Mouse (Mus musculus) intestine, embryonic 14.5 days (tissue): ENCODE measurements at regions not wholly inside any gene's neighbourhood (a gene's known extent, or its start where the extent isn't known, plus 50 kb on each side); places are given as distances from the start of the nearest gene placed in this dataset.

ENCODE experiments used
- ATAC-seq: fragments of 200-750 bp; cut with Nextera tagmentation; replicated peaks from 2 replicates; pipeline ENCODE4 v1.8.0; 2017; ENCODE audit warnings: low read depth, moderate number of reproducible peaks, moderate TSS enrichment, moderate library complexity; ENCODE audit not compliant: low FRiP score, low TSS enrichment
- DNase-seq: peaks from one replicate; pipeline ENCODE4 v3.0.0-alpha.2; 2018; ENCODE audit warnings: low spot score
- H3K27ac ChIP-seq: fragments of 300-500 bp; sonication (generic); 2 replicates; pipeline ENCODE4 v1.5.1; 2014; ENCODE audit warnings: low read depth, mild to moderate bottlenecking, control low read depth
- H3K27me3 ChIP-seq: fragments of 300-500 bp; sonication (generic); replicated peaks from 2 replicates; pipeline ENCODE4 v1.6.1; 2014; ENCODE audit warnings: low read length, control low read depth; ENCODE audit not compliant: control insufficient read depth, insufficient read depth
- H3K36me3 ChIP-seq: fragments of 300-500 bp; sonication (generic); 2 replicates; pipeline ENCODE4 v1.6.1; 2014; ENCODE audit warnings: low read length, control low read depth; ENCODE audit not compliant: control insufficient read depth, insufficient read depth
- H3K4me1 ChIP-seq: fragments of 300-500 bp; sonication (generic); replicated peaks from 2 replicates; pipeline ENCODE4 v1.6.1; 2014; ENCODE audit warnings: low read length, control low read depth, mixed read lengths; ENCODE audit not compliant: control insufficient read depth, insufficient read depth
- H3K4me2 ChIP-seq: fragments of 300-500 bp; sonication (generic); 2 replicates; pipeline ENCODE4 v1.6.1; 2014; ENCODE audit warnings: low read length
- H3K4me3 ChIP-seq: fragments of 300-500 bp; sonication (generic); 2 replicates; pipeline ENCODE4 v1.5.1; 2014; ENCODE audit warnings: low read depth, low read length, control low read depth, mixed read lengths
- H3K9ac ChIP-seq: fragments of 300-500 bp; sonication (generic); 2 replicates; pipeline ENCODE4 v1.6.1; 2014; ENCODE audit warnings: mild to moderate bottlenecking, low read length
- H3K9me3 ChIP-seq: fragments of 300-500 bp; sonication (generic); 2 replicates; pipeline ENCODE4 v1.6.1; 2016; ENCODE audit warnings: low read length, control low read depth; ENCODE audit not compliant: control insufficient read depth
- WGBS: fragments of 180-500 bp; shearing (Covaris S2); extraction: QIAGEN DNeasy Blood & Tissue Kit; methylation state at CpG from one replicate; pipeline ENCODE4 v1.1.7; 2014; 5-methylcytosine and 5-hydroxymethylcytosine counted together

GRCm38 (mm10) chr3:50813760-50814400 is 370.5 kb upstream of the Slc7a11 start:
- WGBS = 91% methylated on average over 5 of the region's 5 CpGs
- DNase-seq (no peak), ATAC-seq (no peak)
- no peaks in the 10 kb centered on the region for H3K27me3 ChIP-seq
- H3K27ac ChIP-seq = no peak overlapping the region
- H3K4me1 ChIP-seq = no peaks in the 10 kb centered on the region
- no peak overlapping the region for H3K4me3 ChIP-seq
- H3K9ac ChIP-seq = no peak overlapping the region
- H3K9me3 ChIP-seq = no peaks in the 10 kb centered on the region
- no peak overlapping the region for H3K4me2 ChIP-seq
- no peaks in the 10 kb centered on the region for H3K36me3 ChIP-seq

- DNase-seq = no peak
- H3K4me3 ChIP-seq = no peak overlapping the region
- no peaks in the 10 kb centered on the region for H3K4me1 ChIP-seq
- H3K36me3 ChIP-seq = no peaks in the 10 kb centered on the region
- H3K27me3 ChIP-seq = no peaks in the 10 kb centered on the region
- no peak overlapping the region for H3K27ac ChIP-seq
- no peak overlapping the region for H3K9ac ChIP-seq
- no peak overlapping the region for H3K4me2 ChIP-seq
- no peaks in the 10 kb centered on the region for H3K9me3 ChIP-seq
- WGBS = 83% methylated on average over 10 of the region's 10 CpGs
- no peak for ATAC-seq
Observed at GRCm38 (mm10) chr3:50815716-50816115, 372.3 kb upstream of the Slc7a11 start.

- H3K9me3 ChIP-seq = no peaks in the 10 kb centered on the region
- no peaks in the 10 kb centered on the region for H3K36me3 ChIP-seq
- WGBS = 72% methylated on average over 8 of the region's 8 CpGs
- H3K27ac ChIP-seq = no peak overlapping the region
- no peak overlapping the region for H3K4me3 ChIP-seq
- H3K4me1 ChIP-seq = no peaks in the 10 kb centered on the region
- DNase-seq = no peak
- no peaks in the 10 kb centered on the region for H3K27me3 ChIP-seq
- H3K4me2 ChIP-seq = no peak overlapping the region
- no peak overlapping the region for H3K9ac ChIP-seq
- no peak for ATAC-seq
Observed at GRCm38 (mm10) chr3:50816479-50816878, 373.1 kb upstream of the Slc7a11 start.

- H3K4me2 ChIP-seq = no peak overlapping the region
- no peaks in the 10 kb centered on the region for H3K9me3 ChIP-seq
- no peak overlapping the region for H3K9ac ChIP-seq
- H3K27me3 ChIP-seq = no peaks in the 10 kb centered on the region
- whole genome bisulfite sequencing = 75% methylated on average over 3 of the region's 3 CpGs
- H3K36me3 ChIP-seq = no peaks in the 10 kb centered on the region
- no peak overlapping the region for H3K27ac ChIP-seq
- DNase-seq (no peak), ATAC-seq (no peak)
- H3K4me1 ChIP-seq = no peaks in the 10 kb centered on the region
- no peak overlapping the region for H3K4me3 ChIP-seq
Observed at GRCm38 (mm10) chr3:50817361-50817760, 373.9 kb upstream of the Slc7a11 start.

- no peak overlapping the region for H3K27ac ChIP-seq
- no peak for ATAC-seq
- no peak overlapping the region for H3K4me2 ChIP-seq
- no peaks in the 10 kb centered on the region for H3K9me3 ChIP-seq
- no peaks in the 10 kb centered on the region for H3K27me3 ChIP-seq
- DNase-seq = no peak
- 73% methylated on average over 1 of the region's 1 CpGs for WGBS
- no peaks in the 10 kb centered on the region for H3K36me3 ChIP-seq
- H3K9ac ChIP-seq = no peak overlapping the region
- no peak overlapping the region for H3K4me3 ChIP-seq
- no peaks in the 10 kb centered on the region for H3K4me1 ChIP-seq
Observed at GRCm38 (mm10) chr3:50820776-50821175, 377.4 kb upstream of the Slc7a11 start.

- Histone ChIP-seq H3K9ac (no peak overlapping the region), H3K9me3 (no peaks in the 10 kb centered on the region), H3K27me3 (no peaks in the 10 kb centered on the region), H3K27ac (no peak overlapping the region), H3K4me1 (no peaks in the 10 kb centered on the region), H3K36me3 (no peaks in the 10 kb centered on the region), H3K4me3 (no peak overlapping the region), H3K4me2 (no peak overlapping the region)
- WGBS = 72% methylated on average over 5 of the region's 5 CpGs
- DNase-seq (no peak), ATAC-seq (no peak)
Observed at GRCm38 (mm10) chr3:50825534-50826423, 382.4 kb upstream of the Slc7a11 start.

GRCm38 (mm10) chr3:50826424-50826819 is 383.0 kb upstream of the Slc7a11 start:
- no peaks in the 10 kb centered on the region for H3K9me3 ChIP-seq
- no peak overlapping the region for H3K4me3 ChIP-seq
- H3K36me3 ChIP-seq = no peaks in the 10 kb centered on the region
- no peak overlapping the region for H3K4me2 ChIP-seq
- H3K9ac ChIP-seq = no peak overlapping the region
- no peaks in the 10 kb centered on the region for H3K4me1 ChIP-seq
- WGBS = 74% methylated on average over 2 of the region's 2 CpGs
- ATAC-seq (no peak), DNase-seq (no peak)
- no peak overlapping the region for H3K27ac ChIP-seq
- H3K27me3 ChIP-seq = no peaks in the 10 kb centered on the region

GRCm38 (mm10) chr3:50829211-50829610 is 385.8 kb upstream of the Slc7a11 start:
- no peak for ATAC-seq
- Histone ChIP-seq H3K9ac (no peak overlapping the region), H3K4me3 (no peak overlapping the region), H3K27me3 (no peaks in the 10 kb centered on the region), H3K36me3 (no peaks in the 10 kb centered on the region), H3K27ac (no peak overlapping the region), H3K4me2 (no peak overlapping the region), H3K9me3 (no peaks in the 10 kb centered on the region), H3K4me1 (no peaks in the 10 kb centered on the region)
- 70% methylated on average over 3 of the region's 3 CpGs for WGBS
- DNase-seq = no peak

GRCm38 (mm10) chr3:50830446-50830845 is 387.0 kb upstream of the Slc7a11 start:
- H3K4me1 ChIP-seq = no peaks in the 10 kb centered on the region
- WGBS = 82% methylated on average over 6 of the region's 6 CpGs
- H3K4me3 ChIP-seq = no peak overlapping the region
- H3K36me3 ChIP-seq = no peaks in the 10 kb centered on the region
- no peaks in the 10 kb centered on the region for H3K27me3 ChIP-seq
- H3K27ac ChIP-seq = no peak overlapping the region
- H3K9ac ChIP-seq = no peak overlapping the region
- ATAC-seq (no peak), DNase-seq (no peak)
- H3K9me3 ChIP-seq = no peaks in the 10 kb centered on the region
- no peak overlapping the region for H3K4me2 ChIP-seq
